Mouse (Mus musculus): Measurements from ENCODE around the gene Arfgap2.

GRCm38 (mm10) chr2:91268706-91269105 lies 3.9 kb downstream of the Arfgap2 start:
- TF ChIP-seq CTCF (IDR thresholded peaks at IDR 0.05; ENCODE audit: low read depth) (no peak), EP300 (IDR thresholded peaks at IDR 0.05; ENCODE audit: low read depth) (no peak)
